Comparison of ENCODE assay signal across 8 mouse cellular contexts in genomic region chr4:152039831-152040310, GRCm38 (mm10). TPM values are rescaled to one million over a fixed set of nuclear protein-coding genes. Genes with fewer than 3 reads are reported as not detected.
A peak's percentile ranks its signal among the peaks of the same experiment; 100 is the strongest.
DNase-seq lines count a peak whose midpoint lies in the region; ATAC-seq and TF ChIP-seq lines count a peak whose summit lies in the region.

No protein-coding gene starts in this region.

- no peaks in the 10 kb centered on the region for H3K4me1 ChIP-seq in lung, embryonic 14.5 days (ENCODE audit: insufficient read depth)
- 0 out of 2 replicates have a peak, but pooled peaks cover 3% of the 10 kb centered on the region for H3K4me1 ChIP-seq in embryonic fibroblast, embryonic 13.5 days (ENCODE audit: control insufficient read depth, insufficient read depth, low read length)
- peaks cover 9% of the 10 kb centered on the region for H3K4me1 ChIP-seq in intestine, embryonic 16.5 days (ENCODE audit: control insufficient read depth, insufficient read depth, low read length)
- peaks cover 12% of the 10 kb centered on the region for H3K4me1 ChIP-seq in neural tube, embryonic 12.5 days

- peaks cover 40% of the 10 kb centered on the region for H3K36me3 ChIP-seq in lung, embryonic 14.5 days (ENCODE audit: insufficient read depth)
- peaks cover 17% of the 10 kb centered on the region for H3K36me3 ChIP-seq in intestine, embryonic 16.5 days (ENCODE audit: control insufficient read depth, insufficient read depth, low read length)
- peaks cover 39% of the 10 kb centered on the region for H3K36me3 ChIP-seq in neural tube, embryonic 12.5 days

- TF ChIP-seq CTCF in lung, embryonic 14.5 days (IDR thresholded peaks at IDR 0.05; ENCODE audit: low read depth), result no peak
- no peak for TF ChIP-seq CTCF in embryonic fibroblast, embryonic 13.5 days (IDR thresholded peaks at IDR 0.05; ENCODE audit: borderline replicate concordance, insufficient read depth, low read length)

- no peaks in the 10 kb centered on the region for H3K9me3 ChIP-seq in lung, embryonic 14.5 days (ENCODE audit: low read depth, low read length)
- no peaks in the 10 kb centered on the region for H3K9me3 ChIP-seq in intestine, embryonic 16.5 days (ENCODE audit: control insufficient read depth, low read length)
- H3K9me3 ChIP-seq in neural tube, embryonic 12.5 days, result no peaks in the 10 kb centered on the region

- peak overlapping the region; percentile 93 for H3K4me2 ChIP-seq in lung, embryonic 14.5 days
- H3K4me2 ChIP-seq in intestine, embryonic 16.5 days (ENCODE audit: low read depth, low read length), result peak overlapping the region; percentile 90
- H3K4me2 ChIP-seq in neural tube, embryonic 12.5 days (replicated peaks), result peak overlapping the region; percentile 96

- no peak overlapping the region for H3K27ac ChIP-seq in lung, embryonic 14.5 days (ENCODE audit: low read depth)
- H3K27ac ChIP-seq in embryonic fibroblast, embryonic 13.5 days (ENCODE audit: insufficient read depth, low read length), result no peak overlapping the region
- no peak overlapping the region for H3K27ac ChIP-seq in intestine, embryonic 16.5 days (ENCODE audit: low read length)
- no peak overlapping the region for H3K27ac ChIP-seq in neural tube, embryonic 12.5 days

- H3K27me3 ChIP-seq in lung, embryonic 14.5 days (ENCODE audit: insufficient read depth, low read length), result no peaks in the 10 kb centered on the region
- no peaks in the 10 kb centered on the region for H3K27me3 ChIP-seq in intestine, embryonic 16.5 days (replicated peaks; ENCODE audit: control insufficient read depth, insufficient read depth, low read length)
- H3K27me3 ChIP-seq in neural tube, embryonic 12.5 days (replicated peaks), result no peaks in the 10 kb centered on the region

- DNase-seq in lung, embryonic 14.5 days, result no peak
- DNase-seq in lung, postnatal 25 days (ENCODE audit: low spot score), result no peak
- no peak for DNase-seq in urinary bladder, postnatal 14 days (ENCODE audit: low spot score)
- no peak for DNase-seq in adrenal gland, adult 18-20 months (ENCODE audit: low spot score in 2 of 2)
- no peak for DNase-seq in spleen, postnatal 4 days (ENCODE audit: low spot score in 2 of 2)

- TF ChIP-seq POLR2A in embryonic fibroblast, embryonic 13.5 days (IDR thresholded peaks at IDR 0.05; ENCODE audit: low read depth, low read length), result no peak

- WGBS in lung, embryonic 14.5 days, result 3% methylated on average over 25 of the region's 25 CpGs
- 4% methylated on average over 25 of the region's 25 CpGs for WGBS in intestine, embryonic 16.5 days
- 5% methylated on average over 25 of the region's 25 CpGs for WGBS in neural tube, embryonic 12.5 days

- peak overlapping the region; percentile 99 for H3K4me3 ChIP-seq in lung, embryonic 14.5 days (ENCODE audit: low read depth, low read length)
- H3K4me3 ChIP-seq in embryonic fibroblast, embryonic 13.5 days (ENCODE audit: insufficient read depth, low read length), result peak overlapping the region; percentile 69
- H3K4me3 ChIP-seq in intestine, embryonic 16.5 days (ENCODE audit: low read length), result peak overlapping the region; percentile 83
- peak overlapping the region; percentile 99 for H3K4me3 ChIP-seq in neural tube, embryonic 12.5 days

- ATAC-seq in lung, embryonic 14.5 days (ENCODE audit: insufficient read depth), result peak; percentile 9; the same call in 1 of the 2 replicates
- peak; percentile 14 for ATAC-seq in intestine, embryonic 16.5 days
- ATAC-seq in neural tube, embryonic 12.5 days (ENCODE audit: low FRiP score, low read depth), result no peak

- H3K9ac ChIP-seq in lung, embryonic 14.5 days, result peak overlapping the region; percentile 89
- peak overlapping the region; percentile 89 for H3K9ac ChIP-seq in intestine, embryonic 16.5 days (ENCODE audit: low read depth, low read length)
- H3K9ac ChIP-seq in neural tube, embryonic 12.5 days, result peak overlapping the region; percentile 92

RNA-seq across cellular contexts. Expression of gene Nol9, which starts 0.8 kb away (rescaled TPM):
- polyA plus RNA-seq in lung, embryonic 14.5 days (2014; fragmentation: Nextera tagmentation; extraction: Ambion mirVana), result 38.9 and 42.9 TPM in 2 replicates
- polyA plus RNA-seq in embryonic fibroblast, embryonic 13.5 days (2011; ENCODE audit: insufficient read length, low read depth, missing spikeins), result 29.2 and 32.2 TPM in 2 replicates
- polyA plus RNA-seq in intestine, embryonic 16.5 days (2015; fragmentation: Nextera tagmentation; extraction: Ambion mirVana), result 22.4 and 22.7 TPM in 2 replicates
- 33.5 and 34.8 TPM in 2 replicates for polyA plus RNA-seq in neural tube, embryonic 12.5 days (2016; fragmentation: Nextera tagmentation; extraction: Ambion mirVana)
- total RNA-seq in adrenal gland, adult 18-20 months (2021), result 10 to 100 TPM; 23.6 to 33.5 TPM

RNA-seq across cellular contexts. Expression of gene Tas1r1, which starts 1.5 kb away (rescaled TPM):
- polyA plus RNA-seq in lung, embryonic 14.5 days (2014; fragmentation: Nextera tagmentation; extraction: Ambion mirVana), result 0.23 and 0.30 TPM in 2 replicates
- not detected in 2 replicates for polyA plus RNA-seq in embryonic fibroblast, embryonic 13.5 days (2011; ENCODE audit: insufficient read length, low read depth, missing spikeins)
- polyA plus RNA-seq in intestine, embryonic 16.5 days (2015; fragmentation: Nextera tagmentation; extraction: Ambion mirVana), result 0.20 and 0.21 TPM in 2 replicates
- 1.2 and 1.4 TPM in 2 replicates for polyA plus RNA-seq in neural tube, embryonic 12.5 days (2016; fragmentation: Nextera tagmentation; extraction: Ambion mirVana)
- not detected for total RNA-seq in adrenal gland, adult 18-20 months (2021)

RNA-seq across cellular contexts. Expression of gene Zbtb48, which starts 12.4 kb away (rescaled TPM):
- polyA plus RNA-seq in lung, embryonic 14.5 days (2014; fragmentation: Nextera tagmentation; extraction: Ambion mirVana), result 22.7 and 26.8 TPM in 2 replicates
- 5.7 and 7.5 TPM in 2 replicates for polyA plus RNA-seq in embryonic fibroblast, embryonic 13.5 days (2011; ENCODE audit: insufficient read length, low read depth, missing spikeins)
- 13.5 and 16.6 TPM in 2 replicates for polyA plus RNA-seq in intestine, embryonic 16.5 days (2015; fragmentation: Nextera tagmentation; extraction: Ambion mirVana)
- polyA plus RNA-seq in neural tube, embryonic 12.5 days (2016; fragmentation: Nextera tagmentation; extraction: Ambion mirVana), result 17.8 and 20.4 TPM in 2 replicates
- total RNA-seq in adrenal gland, adult 18-20 months (2021), result 1 to 10 TPM; 8.3 to 8.9 TPM

RNA-seq across cellular contexts. Expression of gene Klhl21, which starts 31.3 kb away (rescaled TPM):
- polyA plus RNA-seq in lung, embryonic 14.5 days (2014; fragmentation: Nextera tagmentation; extraction: Ambion mirVana), result 10.3 and 10.6 TPM in 2 replicates
- polyA plus RNA-seq in embryonic fibroblast, embryonic 13.5 days (2011; ENCODE audit: insufficient read length, low read depth, missing spikeins), result 10.7 and 13.0 TPM in 2 replicates
- polyA plus RNA-seq in intestine, embryonic 16.5 days (2015; fragmentation: Nextera tagmentation; extraction: Ambion mirVana), result 7.4 and 8.3 TPM in 2 replicates
- polyA plus RNA-seq in neural tube, embryonic 12.5 days (2016; fragmentation: Nextera tagmentation; extraction: Ambion mirVana), result 7.2 and 7.6 TPM in 2 replicates
- 10 to 100 TPM; 18.3 to 28.2 TPM for total RNA-seq in adrenal gland, adult 18-20 months (2021)

RNA-seq across cellular contexts. Expression of gene Plekhg5, which starts 32.4 kb away (rescaled TPM):
- 13.5 and 18.5 TPM in 2 replicates for polyA plus RNA-seq in lung, embryonic 14.5 days (2014; fragmentation: Nextera tagmentation; extraction: Ambion mirVana)
- polyA plus RNA-seq in embryonic fibroblast, embryonic 13.5 days (2011; ENCODE audit: insufficient read length, low read depth, missing spikeins), result 5.1 and 8.8 TPM in 2 replicates
- polyA plus RNA-seq in intestine, embryonic 16.5 days (2015; fragmentation: Nextera tagmentation; extraction: Ambion mirVana), result 14.2 and 17.0 TPM in 2 replicates
- polyA plus RNA-seq in neural tube, embryonic 12.5 days (2016; fragmentation: Nextera tagmentation; extraction: Ambion mirVana), result 10.4 and 10.6 TPM in 2 replicates
- total RNA-seq in adrenal gland, adult 18-20 months (2021), result 10 to 100 TPM in 1 of 2 experiments, 1 to 10 TPM in 1; 7.3 to 12.0 TPM
